Mouse (Mus musculus): Measurements from ENCODE around the gene Gpatch8. TPM values are rescaled to one million over a fixed set of nuclear protein-coding genes. Genes with fewer than 3 reads are reported as not detected.

Gpatch8 gene
- polyA plus RNA-seq, 1 experiment: 16.7 TPM

GRCm38 (mm10) chr11:102465713-102466436 is 90.3 kb downstream of the Gpatch8 start:
- H3K36me3 ChIP-seq (ENCODE audit: control insufficient read depth, insufficient read depth, low read length): no peaks in the 10 kb centered on the region
- H3K4me3 ChIP-seq (ENCODE audit: control insufficient read depth, low read depth, low read length): no peak overlapping the region
- no peaks in the 10 kb centered on the region for H3K27me3 ChIP-seq (ENCODE audit: control insufficient read depth, insufficient read depth, low read length)
- TF ChIP-seq CTCF (IDR thresholded peaks at IDR 0.05; ENCODE audit: control insufficient read depth, insufficient read depth, insufficient replicate concordance, low read depth, low read length) (no peak), POLR2A (IDR thresholded peaks at IDR 0.05; ENCODE audit: control insufficient read depth, low read depth, low read length) (no peak)
- H3K27ac ChIP-seq (ENCODE audit: control insufficient read depth, insufficient read depth, low read depth, low read length): no peak overlapping the region
- peaks cover 13% of the 10 kb centered on the region for H3K4me1 ChIP-seq (ENCODE audit: control insufficient read depth, insufficient read depth, low read length)

DNA sequence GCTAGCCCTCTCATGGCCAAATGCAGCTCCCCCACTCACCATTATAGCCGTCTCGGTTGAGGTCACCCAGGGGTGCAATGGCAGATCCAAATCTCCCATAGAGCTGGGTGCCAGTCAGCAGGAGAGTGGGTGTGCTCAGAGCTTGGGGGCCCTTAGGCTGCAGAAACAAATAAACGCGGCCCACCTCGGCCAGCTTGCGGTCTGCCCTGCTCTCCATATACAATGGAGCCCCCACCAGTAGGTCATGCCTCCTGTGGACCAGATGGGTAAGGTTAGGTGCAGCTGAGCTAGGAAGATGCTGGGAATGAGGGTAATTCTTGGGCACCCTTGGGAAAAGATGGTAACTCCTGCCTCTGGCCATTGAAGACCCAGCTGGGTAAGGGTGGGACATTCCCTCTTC is 91.3 kb downstream of the Gpatch8 start:
- Histone ChIP-seq H3K27ac (ENCODE audit: control insufficient read depth, insufficient read depth, low read depth, low read length) (no peak overlapping the region), H3K27me3 (ENCODE audit: control insufficient read depth, insufficient read depth, low read length) (no peaks in the 10 kb centered on the region), H3K36me3 (ENCODE audit: control insufficient read depth, insufficient read depth, low read length) (no peaks in the 10 kb centered on the region), H3K4me1 (ENCODE audit: control insufficient read depth, insufficient read depth, low read length) (peaks cover 13% of the 10 kb centered on the region), H3K4me3 (ENCODE audit: control insufficient read depth, low read depth, low read length) (no peak overlapping the region)
- TF ChIP-seq CTCF (IDR thresholded peaks at IDR 0.05; ENCODE audit: control insufficient read depth, insufficient read depth, insufficient replicate concordance, low read depth, low read length): no peak
- no peak for TF ChIP-seq POLR2A (IDR thresholded peaks at IDR 0.05; ENCODE audit: control insufficient read depth, low read depth, low read length)

GRCm38 (mm10) chr11:102461764-102462163 is 94.4 kb downstream of the Gpatch8 start:
- TF ChIP-seq CTCF (IDR thresholded peaks at IDR 0.05; ENCODE audit: control insufficient read depth, insufficient read depth, insufficient replicate concordance, low read depth, low read length): no peak
- TF ChIP-seq POLR2A (IDR thresholded peaks at IDR 0.05; ENCODE audit: control insufficient read depth, low read depth, low read length): no peak
- H3K27me3 ChIP-seq (ENCODE audit: control insufficient read depth, insufficient read depth, low read length): no peaks in the 10 kb centered on the region
- no peak overlapping the region for H3K4me3 ChIP-seq (ENCODE audit: control insufficient read depth, low read depth, low read length)

DNA sequence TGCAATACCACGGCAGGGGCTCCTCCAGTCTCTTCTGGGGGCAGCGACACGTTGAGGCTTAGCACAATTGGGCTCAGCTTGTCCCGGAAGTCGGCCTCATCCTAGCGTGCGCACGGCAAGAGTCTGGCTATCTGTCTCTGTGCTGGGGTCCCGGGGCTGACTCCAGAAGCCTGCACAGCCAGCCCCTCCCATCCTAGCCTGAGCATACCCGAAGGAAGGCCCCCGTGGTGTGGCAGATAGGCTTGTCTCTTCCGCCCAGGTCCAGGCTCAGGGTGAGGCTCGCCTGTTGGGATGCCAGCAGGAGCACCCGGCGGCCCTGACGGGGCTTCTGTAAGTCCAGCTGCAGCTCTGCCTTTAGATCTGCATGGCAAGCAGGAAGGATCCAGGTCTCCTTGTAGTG is 95.7 kb downstream of the Gpatch8 start:
- no peak overlapping the region for H3K27ac ChIP-seq (ENCODE audit: control insufficient read depth, insufficient read depth, low read depth, low read length)
- no peaks in the 10 kb centered on the region for H3K36me3 ChIP-seq (ENCODE audit: control insufficient read depth, insufficient read depth, low read length)
- TF ChIP-seq POLR2A (IDR thresholded peaks at IDR 0.05; ENCODE audit: control insufficient read depth, low read depth, low read length) (no peak), CTCF (IDR thresholded peaks at IDR 0.05; ENCODE audit: control insufficient read depth, insufficient read depth, insufficient replicate concordance, low read depth, low read length) (no peak)
- H3K4me3 ChIP-seq (ENCODE audit: control insufficient read depth, low read depth, low read length): no peak overlapping the region
- no peaks in the 10 kb centered on the region for H3K27me3 ChIP-seq (ENCODE audit: control insufficient read depth, insufficient read depth, low read length)
- H3K4me1 ChIP-seq (ENCODE audit: control insufficient read depth, insufficient read depth, low read length): peaks cover 4% of the 10 kb centered on the region

More at GRCm38 (mm10) chr11:102461764-102462163, 94.4 kb downstream of the Gpatch8 start:
- H3K36me3 ChIP-seq (ENCODE audit: control insufficient read depth, insufficient read depth, low read length): no peaks in the 10 kb centered on the region
- no peak overlapping the region for H3K27ac ChIP-seq (ENCODE audit: control insufficient read depth, insufficient read depth, low read depth, low read length)
- peaks cover 6% of the 10 kb centered on the region for H3K4me1 ChIP-seq (ENCODE audit: control insufficient read depth, insufficient read depth, low read length)

- Histone ChIP-seq H3K4me1 (ENCODE audit: control insufficient read depth, insufficient read depth, low read length) (peaks cover 8% of the 10 kb centered on the region), H3K27ac (ENCODE audit: control insufficient read depth, insufficient read depth, low read depth, low read length) (no peak overlapping the region), H3K4me3 (ENCODE audit: control insufficient read depth, low read depth, low read length) (peak overlapping the region; percentile 69), H3K36me3 (ENCODE audit: control insufficient read depth, insufficient read depth, low read length) (no peaks in the 10 kb centered on the region), H3K27me3 (ENCODE audit: control insufficient read depth, insufficient read depth, low read length) (no peaks in the 10 kb centered on the region)
- peak; percentile 8; the same call in 1 of the 2 replicates for TF ChIP-seq CTCF (IDR thresholded peaks at IDR 0.05; ENCODE audit: control insufficient read depth, insufficient read depth, insufficient replicate concordance, low read depth, low read length)
- no peak for TF ChIP-seq POLR2A (IDR thresholded peaks at IDR 0.05; ENCODE audit: control insufficient read depth, low read depth, low read length)
Measured at GRCm38 (mm10) chr11:102455740-102456396, 100.3 kb downstream of the Gpatch8 start.

DNA sequence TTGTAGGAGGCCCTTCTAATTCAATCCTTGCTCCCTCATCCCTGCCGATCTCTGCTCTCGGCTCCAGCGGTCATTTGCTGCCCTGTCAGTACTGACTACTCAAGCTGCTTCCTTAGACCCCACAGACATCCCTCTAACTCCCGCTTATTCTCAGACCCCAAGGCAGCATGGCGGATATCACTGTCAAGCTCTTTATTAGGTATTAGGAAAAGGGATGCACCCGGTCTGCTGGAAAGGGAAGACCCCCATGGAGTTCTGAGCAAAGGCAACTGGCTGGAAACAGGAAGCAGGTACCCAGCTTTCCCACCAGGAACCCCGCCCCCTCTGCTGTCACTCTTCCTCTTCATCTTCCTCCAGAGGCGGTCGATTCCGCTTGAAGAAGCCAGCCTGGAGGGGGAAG is 103.1 kb downstream of the Gpatch8 start:
- no peak overlapping the region for H3K4me3 ChIP-seq (ENCODE audit: control insufficient read depth, low read depth, low read length)
- peaks cover 12% of the 10 kb centered on the region for H3K4me1 ChIP-seq (ENCODE audit: control insufficient read depth, insufficient read depth, low read length)
- no peak for TF ChIP-seq CTCF (IDR thresholded peaks at IDR 0.05; ENCODE audit: control insufficient read depth, insufficient read depth, insufficient replicate concordance, low read depth, low read length)
- TF ChIP-seq POLR2A (IDR thresholded peaks at IDR 0.05; ENCODE audit: control insufficient read depth, low read depth, low read length): no peak
- H3K36me3 ChIP-seq (ENCODE audit: control insufficient read depth, insufficient read depth, low read length): no peaks in the 10 kb centered on the region
- H3K27ac ChIP-seq (ENCODE audit: control insufficient read depth, insufficient read depth, low read depth, low read length): no peak overlapping the region
- no peaks in the 10 kb centered on the region for H3K27me3 ChIP-seq (ENCODE audit: control insufficient read depth, insufficient read depth, low read length)

Measured in testis, adult 2 months (tissue).